Comparison of ENCODE assay signal across 15 mouse cellular contexts in the genomic region with DNA sequence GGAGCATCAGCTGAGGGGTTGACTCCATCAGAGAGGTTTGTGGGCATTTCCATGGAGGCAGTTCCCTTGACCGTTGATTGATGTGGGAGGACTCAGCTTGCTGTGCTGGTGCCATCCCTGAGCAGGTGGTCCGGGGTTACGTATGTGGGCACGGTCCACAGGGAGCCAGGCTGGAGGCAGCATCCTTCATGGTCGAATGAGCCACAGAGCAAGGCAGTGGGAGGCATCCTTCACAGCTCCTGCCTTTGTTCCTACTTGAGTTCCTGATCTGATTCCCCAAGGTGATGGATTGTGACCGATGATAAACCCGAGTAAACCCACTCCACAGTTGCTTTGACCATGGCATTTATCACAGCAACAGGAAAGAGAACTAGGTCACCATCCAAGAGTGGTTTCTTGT. TPM values are rescaled to one million over a fixed set of nuclear protein-coding genes. Genes with fewer than 3 reads are reported as not detected.
DNase-seq lines count a peak whose midpoint lies in the region.
"Had no signal": no experiment of that assay in that cellular context is flagged by ENCODE, and none has a peak within 500 bp of the region (broad histone marks: within the 10 kb centered on the region; RNA-seq: fewer than 3 reads in every experiment).

No protein-coding gene starts in this region.

- intact Hi-C loops in left cerebral cortex, postnatal 4 days (cut with DNase I) = no loop called here

- DNase-seq in adrenal gland, adult (ENCODE audit: inconsistent age in 2 of 2, low spot score in 1 of 2) = peak; percentile 54 to 75
- DNase-seq in adrenal gland, postnatal 4 days (ENCODE audit: low spot score in 2 of 2) = no peak
- DNase-seq in adrenal gland, postnatal 36 days = peak; percentile 35 to 37
- DNase-seq in adrenal gland, adult 18-20 months (ENCODE audit: low spot score in 2 of 2) = no peak
- peak; percentile 89 for DNase-seq in heart, adult 11 months
- DNase-seq in heart, adult 8-10 months (ENCODE audit: low spot score) = no peak
- peak; percentile 6 for DNase-seq in left cerebral cortex, postnatal 4 days
- DNase-seq in left cerebral cortex, adult 11 months (ENCODE audit: low spot score) = no peak
- DNase-seq: adrenal gland, adult 8-10 months; gastrocnemius, postnatal 10 days; gastrocnemius, postnatal 36 days; heart, postnatal 10 days; heart, postnatal 36 days; kidney, adult 11 months had no signal

RNA-seq across cellular contexts. Expression of a gene that starts 25.4 kb away (rescaled TPM):
- 10 to 100 TPM; 19.1 to 19.6 TPM for total RNA-seq in adrenal gland, postnatal 4 days (2021)
- total RNA-seq in adrenal gland, postnatal 36 days (2021) = 10 to 100 TPM; 15.2 to 26.3 TPM
- 10 to 100 TPM; 14.4 to 23.0 TPM for total RNA-seq in adrenal gland, adult 18-20 months (2021)
- 1 to 10 TPM; 4.3 to 6.5 (median 5.4) TPM for total RNA-seq in heart, adult 8-10 months (2022)
- total RNA-seq in left cerebral cortex, postnatal 4 days (2021) = 10 to 100 TPM; 41.3 to 42.4 TPM
- total RNA-seq: granulocyte monocyte progenitor cell, adult 5-6 weeks had no signal

Comparison
In these comparisons a context has a peak if more than half of its experiments do, and no peak if none do; other contexts are left out.
1. DNase-seq: peak in adrenal gland, adult (2 of 2), adrenal gland, postnatal 36 days (2 of 2), heart, adult 11 months (single experiment) and left cerebral cortex, postnatal 4 days (single experiment); none in adrenal gland, postnatal 4 days (0 of 2), adrenal gland, adult 18-20 months (0 of 2), heart, adult 8-10 months (single experiment) and left cerebral cortex, adult 11 months (single experiment).